Mouse (Mus musculus): Measurements from ENCODE around the gene Fitm1.

The Fitm1 gene

GRCm38 (mm10) chr14:55598521-55599390, 23.3 kb downstream of the Fitm1 start:
- DNase-seq: no peak

- no peak for DNase-seq
These were observed 27.8 kb downstream of the Fitm1 start, which contains the start of gene Irf9 for GRCm38 (mm10) chr14:55603271-55603632. TSS of gene Irf9 (plus strand) at chr14:55603571.

- peak; percentile 86 to 92 for DNase-seq
These were observed 28.5 kb downstream of the Fitm1 start for GRCm38 (mm10) chr14:55603633-55604576.

- no peak for DNase-seq
These were observed 29.4 kb downstream of the Fitm1 start for GRCm38 (mm10) chr14:55604823-55605222.

- DNase-seq: no peak
These were observed 30.5 kb downstream of the Fitm1 start for GRCm38 (mm10) chr14:55605743-55606459.

- no peak for DNase-seq
These were observed 32.9 kb downstream of the Fitm1 start for GRCm38 (mm10) chr14:55608339-55608738.

GRCm38 (mm10) chr14:55613346-55613745, 37.9 kb downstream of the Fitm1 start:
- DNase-seq: no peak

- no peak for DNase-seq
These were observed 39.3 kb downstream of the Fitm1 start for GRCm38 (mm10) chr14:55614565-55615178.

- no peak for DNase-seq
These were observed 40.5 kb downstream of the Fitm1 start for GRCm38 (mm10) chr14:55615876-55616275.

DNA sequence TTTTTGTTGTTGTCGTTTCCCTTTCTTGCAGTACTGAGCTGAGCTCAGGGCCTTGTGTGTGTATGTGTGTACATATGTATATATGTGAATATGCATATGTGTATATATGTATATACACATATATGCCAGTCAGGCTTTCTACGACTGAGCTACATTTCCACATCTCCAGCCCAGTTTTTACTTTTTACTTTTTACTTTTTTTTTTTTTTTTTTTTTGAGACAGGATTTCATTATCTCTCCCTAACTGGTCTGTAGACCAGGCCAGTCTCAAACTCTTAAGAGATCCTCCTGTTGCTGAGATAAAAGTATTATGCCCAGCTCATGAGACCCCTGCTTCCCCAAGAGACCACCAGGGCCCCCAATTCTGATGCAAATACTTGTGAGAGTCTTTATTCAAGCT, 41.4 kb downstream of the Fitm1 start:
- DNase-seq: no peak

- no peak for DNase-seq
These were observed 42.4 kb downstream of the Fitm1 start, which contains the start of gene Rec8 for GRCm38 (mm10) chr14:55617822-55618221. TSS of gene Rec8 (plus strand) at chr14:55618037.

DNA sequence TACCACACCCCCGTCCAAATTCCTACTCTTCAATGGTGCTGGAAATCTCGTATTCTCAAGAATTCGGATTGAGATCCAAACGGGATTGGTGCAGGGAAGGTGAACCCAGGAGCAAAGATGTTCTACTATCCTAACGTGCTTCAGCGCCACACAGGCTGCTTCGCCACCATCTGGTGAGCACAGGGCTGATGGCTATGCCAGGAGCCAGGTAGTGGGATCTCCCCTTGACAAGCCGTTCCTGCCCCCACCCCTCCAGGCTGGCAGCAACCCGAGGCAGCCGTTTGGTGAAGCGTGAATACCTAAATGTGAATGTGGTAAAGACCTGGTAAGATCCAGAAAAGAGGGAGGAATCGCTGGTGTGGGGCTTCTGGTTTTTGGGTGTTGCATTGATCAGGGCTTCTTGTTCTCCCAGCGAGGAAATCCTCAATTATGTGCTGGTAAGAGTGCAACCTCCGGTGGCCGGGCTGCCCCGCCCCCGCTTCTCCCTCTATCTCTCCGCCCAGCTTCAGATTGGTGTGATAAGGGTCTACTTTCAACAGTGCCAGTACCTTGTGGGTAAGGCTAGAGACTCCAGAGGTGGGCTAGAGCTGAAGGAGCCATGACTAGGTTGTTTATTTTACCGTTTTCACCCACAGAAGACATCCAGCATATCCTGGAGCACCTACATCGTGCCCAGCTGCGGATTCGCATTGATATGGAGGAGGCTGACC, 43.2 kb downstream of the Fitm1 start:
- DNase-seq: no peak

Measured in thymus, adult 18-20 months (tissue).